Mouse (Mus musculus): ENCODE data around the gene Atg4a-ps. TPM values are rescaled to one million over a fixed set of nuclear protein-coding genes. Genes with fewer than 3 reads are reported as not detected.
A peak's percentile ranks its signal among the peaks of the same experiment; 100 is the strongest.

Atg4a-ps gene
- total RNA-seq, 2 experiments from 2014 or later, result 0.45 TPM; not detected in 1

GRCm38 (mm10) chr3:103627661-103628060 lies 18.2 kb downstream of the Atg4a-ps start:
- DNase-seq (ENCODE audit: low spot score in 2 of 2), result no peak

GRCm38 (mm10) chr3:103626481-103626880 lies 19.4 kb downstream of the Atg4a-ps start:
- DNase-seq (ENCODE audit: low spot score in 2 of 2), result no peak

DNA sequence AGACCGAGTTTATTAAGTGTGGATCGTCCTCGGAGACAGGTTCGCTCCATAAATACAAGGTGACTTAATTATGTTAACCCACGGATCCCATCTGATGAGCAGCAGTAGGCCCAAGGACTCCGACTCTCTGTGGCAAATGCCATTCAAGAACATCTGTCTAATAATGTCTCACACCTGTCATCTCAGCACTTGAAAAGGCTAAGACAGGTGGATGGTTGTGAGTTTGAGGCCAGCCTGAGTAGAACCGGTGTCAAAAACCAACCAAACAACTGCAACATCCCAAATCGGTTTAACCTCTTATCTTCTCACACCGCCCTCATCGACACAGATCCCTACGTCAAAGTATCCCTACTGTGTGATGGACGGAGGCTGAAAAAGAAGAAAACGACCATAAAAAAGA lies 20.7 kb downstream of the Atg4a-ps start:
- DNase-seq (ENCODE audit: low spot score in 2 of 2), result no peak

DNA sequence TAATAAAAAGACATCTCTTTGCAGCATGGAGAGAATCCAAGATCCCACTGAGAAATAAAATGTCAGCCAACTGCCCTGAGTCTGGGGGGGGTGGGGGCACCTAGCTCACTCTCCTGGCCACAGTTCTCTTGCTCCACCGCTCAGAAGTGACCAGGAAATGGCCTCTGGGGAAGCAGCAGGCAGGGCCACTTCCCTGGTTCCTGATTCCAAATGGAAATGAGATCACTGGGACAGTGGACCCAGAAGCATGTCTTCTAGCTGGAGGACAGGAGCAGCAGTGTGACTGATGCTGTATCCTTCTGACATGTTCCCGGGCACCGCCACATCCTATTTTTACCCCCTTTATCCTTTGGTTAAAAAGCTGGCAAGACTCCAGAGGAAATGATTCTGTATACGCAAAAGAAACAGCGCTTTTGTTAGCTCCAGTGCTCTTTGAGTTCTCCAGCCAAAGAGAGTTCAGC lies 21.2 kb downstream of the Atg4a-ps start:
- DNase-seq (ENCODE audit: low spot score in 2 of 2), result no peak

GRCm38 (mm10) chr3:103623893-103624470 lies 21.9 kb downstream of the Atg4a-ps start:
- DNase-seq (ENCODE audit: low spot score in 2 of 2), result no peak

- DNase-seq (ENCODE audit: low spot score in 2 of 2), result no peak
Measured at GRCm38 (mm10) chr3:103620101-103620500, 25.8 kb downstream of the Atg4a-ps start.

- no peak for DNase-seq (ENCODE audit: low spot score in 2 of 2)
Measured at GRCm38 (mm10) chr3:103616981-103617380, 28.9 kb downstream of the Atg4a-ps start.

DNA sequence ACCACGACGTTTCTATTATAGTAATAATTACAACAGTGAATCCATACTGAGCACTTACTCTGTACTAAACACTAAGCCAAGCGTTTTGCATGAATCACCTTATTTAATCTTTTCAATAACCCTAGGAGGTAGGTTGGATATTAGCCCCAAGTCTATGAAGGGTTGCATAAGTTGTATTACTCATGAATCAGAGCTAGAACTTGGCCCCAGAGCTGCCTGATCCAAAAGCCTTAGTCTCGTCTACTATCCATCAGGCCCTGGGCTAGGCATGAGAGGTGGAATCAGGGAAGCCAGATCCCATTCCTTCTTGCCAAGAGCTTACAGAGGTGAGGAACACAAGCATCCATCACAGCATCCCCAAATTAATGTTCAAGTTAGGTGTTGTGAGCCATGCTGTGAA lies 30.2 kb downstream of the Atg4a-ps start:
- no peak for DNase-seq (ENCODE audit: low spot score in 2 of 2)

- peak; percentile 22 to 52 for DNase-seq (ENCODE audit: low spot score in 2 of 2)
Measured at GRCm38 (mm10) chr3:103612636-103613355, 33.1 kb downstream of the Atg4a-ps start.

- no peak for DNase-seq (ENCODE audit: low spot score in 2 of 2)
Measured at GRCm38 (mm10) chr3:103610231-103610630, 35.6 kb downstream of the Atg4a-ps start.

GRCm38 (mm10) chr3:103606660-103607595 lies 38.9 kb downstream of the Atg4a-ps start:
- DNase-seq (ENCODE audit: low spot score in 2 of 2), result no peak

- DNase-seq (ENCODE audit: low spot score in 2 of 2), result peak; percentile 17 to 33
Measured at GRCm38 (mm10) chr3:103606045-103606597, 39.7 kb downstream of the Atg4a-ps start.

- no peak for DNase-seq (ENCODE audit: low spot score in 2 of 2)
Measured at GRCm38 (mm10) chr3:103601561-103601960, 44.3 kb downstream of the Atg4a-ps start.

DNA sequence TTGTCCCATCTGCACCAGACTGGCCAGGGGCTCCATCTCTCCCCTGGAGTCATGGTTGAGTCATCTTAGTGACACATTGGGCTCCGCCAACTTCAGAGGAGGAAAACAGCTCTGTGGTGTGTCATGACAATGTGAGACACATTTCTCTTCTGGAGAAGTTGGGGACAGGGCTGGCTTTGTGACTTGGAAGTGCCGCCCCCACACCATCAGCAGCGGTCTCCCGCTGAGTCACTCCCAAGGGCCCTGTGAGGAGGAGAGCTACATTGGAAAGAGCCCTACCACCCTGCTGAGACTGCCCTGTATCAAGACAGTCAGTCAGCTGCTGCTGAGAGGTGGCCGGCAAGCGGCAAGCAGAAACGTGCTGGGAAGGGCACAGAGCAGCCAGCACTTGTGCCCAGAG lies 44.9 kb downstream of the Atg4a-ps start:
- DNase-seq (ENCODE audit: low spot score in 2 of 2), result peak; percentile 64 to 83

GRCm38 (mm10) chr3:103597586-103597985 lies 48.3 kb downstream of the Atg4a-ps start:
- no peak for DNase-seq (ENCODE audit: low spot score in 2 of 2)

GRCm38 (mm10) chr3:103595271-103595810 lies 50.5 kb downstream of the Atg4a-ps start:
- DNase-seq (ENCODE audit: low spot score in 2 of 2), result no peak

Small RNA genes within 50 kb of the gene (microRNA-seq; reads per million reads assigned to microRNA genes)
- gene Gm25325, result 0 reads per million in 2 experiments

Other genes with a start within 250 kb of the Atg4a-ps start
- gene Syt6, start 70.8 kb downstream of the Atg4a-ps start, total RNA-seq (2021), result 10 to 100 TPM; 15.6 to 17.8 TPM
- gene Olfml3, start 91.9 kb upstream of the Atg4a-ps start, total RNA-seq (2021), result 10 to 100 TPM; 11.9 to 13.4 TPM
- gene Gm10964, start 93.3 kb upstream of the Atg4a-ps start, total RNA-seq (2021), result not detected
- 100 to 1,000 TPM; 117 to 124 TPM for gene Hipk1, start 145.5 kb upstream of the Atg4a-ps start, total RNA-seq (2021)
- gene Dclre1b, start 163.4 kb upstream of the Atg4a-ps start, total RNA-seq (2021), result 1 to 10 TPM; 5.9 to 7.8 TPM
- gene Ap4b1, start 163.5 kb upstream of the Atg4a-ps start, total RNA-seq (2021), result 10 to 100 TPM; 11.7 to 13.4 TPM
- under 1 TPM; 0.74 to 0.75 TPM for gene Gm43064, start 163.5 kb upstream of the Atg4a-ps start, total RNA-seq (2021)
- under 1 TPM; 0.47 to 0.56 TPM for gene Bcl2l15, start 186.5 kb upstream of the Atg4a-ps start, total RNA-seq (2021)
- gene Ptpn22, start 213.7 kb upstream of the Atg4a-ps start, total RNA-seq (2021), result 1 to 10 TPM; 1.0 to 1.3 TPM